Mouse (Mus musculus) left cerebral cortex, adult 11 months (tissue): ENCODE data around the gene Ak2.
A peak's percentile ranks its signal among the peaks of the same experiment; 100 is the strongest.

Source experiments
- DNase-seq: peaks from one replicate; pipeline ENCODE4 v3.0.0; 2022; ENCODE audit warnings: low spot score

The Ak2 gene

DNA sequence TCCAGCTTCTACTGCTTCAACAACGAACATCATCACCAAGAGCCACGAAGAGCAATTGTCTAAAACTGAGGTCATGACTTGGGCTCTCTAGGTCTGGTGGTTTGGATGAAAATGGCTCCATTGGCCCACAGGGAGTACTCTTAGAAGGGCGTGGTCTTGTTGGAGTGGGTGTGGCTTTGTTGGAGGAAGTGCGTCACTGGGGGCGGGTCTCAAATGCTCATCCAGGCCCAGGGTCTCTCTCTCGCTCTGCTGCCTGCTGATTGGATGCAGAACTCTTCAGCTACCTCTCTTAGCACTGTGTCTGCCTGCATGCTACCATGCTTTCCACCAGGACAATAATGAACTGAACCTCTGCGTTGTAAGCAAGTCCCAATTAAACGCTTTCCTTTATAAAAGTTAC lies 17.1 kb upstream of the Ak2 start:
- DNase-seq = no peak

GRCm38 (mm10) chr4:128976577-128976976 lies 15.2 kb upstream of the Ak2 start:
- no peak for DNase-seq

DNA sequence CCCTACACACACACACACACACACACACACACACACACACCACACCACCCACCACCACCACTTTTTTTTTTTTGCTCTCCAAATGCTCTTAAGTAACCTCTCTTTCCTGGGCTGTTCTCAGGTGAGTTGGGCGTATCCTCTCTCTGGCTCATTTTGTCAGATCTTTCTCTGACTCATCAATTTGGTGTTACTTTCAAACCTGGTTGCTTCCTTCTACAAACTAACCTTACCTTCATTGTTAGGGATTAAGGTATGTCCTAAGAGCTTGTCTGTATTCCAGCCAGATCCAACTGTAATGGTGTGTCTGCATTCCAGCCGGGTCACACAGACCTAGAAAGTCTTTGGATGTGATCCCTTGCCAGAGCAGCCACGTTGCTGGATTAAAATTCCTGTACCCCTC lies 14.5 kb upstream of the Ak2 start:
- DNase-seq = no peak

- no peak for DNase-seq
Observed at GRCm38 (mm10) chr4:128978634-128979033, 13.1 kb upstream of the Ak2 start.

DNA sequence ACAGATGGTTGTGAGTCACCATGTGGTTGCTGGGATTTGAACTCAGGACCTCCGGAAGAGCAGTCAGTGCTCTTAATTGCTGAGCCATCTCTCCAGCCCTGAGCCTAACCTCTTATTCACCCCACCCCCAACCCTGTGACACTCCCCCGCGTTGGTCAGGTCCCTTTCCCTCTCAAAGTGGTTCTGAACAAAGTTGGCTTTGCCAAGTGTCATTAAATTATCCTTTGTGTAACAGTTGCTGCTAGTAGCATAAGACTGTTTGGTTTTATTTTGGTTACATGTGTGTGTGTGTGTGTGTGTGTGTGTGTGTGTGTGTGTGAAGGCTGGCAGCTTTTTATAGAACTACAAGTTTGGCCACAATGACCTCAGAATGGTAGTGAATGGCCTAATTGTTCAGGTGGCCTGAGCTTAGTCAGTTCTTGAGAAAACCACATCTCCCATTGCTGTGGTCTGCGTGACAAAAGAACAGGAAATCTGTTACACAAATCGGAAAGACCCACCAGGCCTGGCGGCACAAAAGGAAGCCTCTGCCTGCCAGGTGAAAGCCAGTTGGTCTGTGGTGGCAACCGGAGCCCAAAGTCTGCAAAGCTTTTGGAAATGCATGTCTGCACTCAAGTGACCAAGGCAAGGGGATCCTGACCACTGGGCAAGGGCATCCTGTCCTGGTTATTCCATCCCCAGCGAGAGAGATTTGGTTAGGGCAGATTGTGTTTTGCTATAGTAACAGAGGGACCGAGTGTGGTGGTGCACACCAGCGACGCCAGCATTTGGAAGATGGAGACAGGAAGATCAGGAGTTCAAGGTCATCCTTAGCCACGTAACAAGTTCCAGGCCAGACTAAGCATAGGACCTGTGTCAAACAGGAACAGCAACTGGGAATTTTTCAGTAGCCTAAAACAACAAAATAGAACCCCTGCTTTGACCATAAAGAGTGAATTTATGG lies 10.6 kb upstream of the Ak2 start:
- no peak for DNase-seq

DNA sequence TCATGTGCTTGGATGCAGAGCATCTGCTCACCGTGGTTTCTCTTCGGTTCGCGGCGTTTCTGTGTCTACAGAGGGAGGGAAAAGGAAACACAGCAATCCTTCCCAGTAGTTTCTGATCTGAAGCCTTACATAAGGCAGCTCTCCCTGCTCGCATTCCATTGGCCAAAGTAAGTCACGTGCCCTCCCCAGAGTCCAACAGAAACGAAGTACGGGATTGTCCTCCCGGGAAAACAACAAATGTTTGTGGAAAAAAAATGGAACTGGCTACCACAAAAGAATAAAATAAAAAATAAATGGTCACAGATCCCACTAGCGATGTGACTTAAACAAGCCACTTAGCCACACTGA lies 10.0 kb upstream of the Ak2 start:
- no peak for DNase-seq

DNA sequence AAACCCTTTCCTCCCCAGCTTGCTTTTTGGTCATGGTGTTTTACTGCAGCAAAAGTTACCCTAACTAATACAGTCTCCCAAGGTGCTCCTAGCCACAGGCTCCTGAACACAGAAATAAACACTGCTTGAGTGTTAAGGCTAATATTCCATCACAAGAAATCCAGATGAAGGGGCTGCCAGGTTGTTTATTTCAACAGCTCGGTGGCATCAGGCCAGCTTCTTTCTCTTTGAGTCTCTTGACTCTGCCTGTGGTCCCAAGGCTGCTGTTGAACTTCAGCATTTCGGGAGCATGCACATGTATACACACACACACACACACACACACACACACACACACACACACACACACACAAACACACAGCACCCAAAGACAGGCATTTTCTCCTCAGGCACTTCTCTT lies 8.6 kb upstream of the Ak2 start:
- no peak for DNase-seq

DNA sequence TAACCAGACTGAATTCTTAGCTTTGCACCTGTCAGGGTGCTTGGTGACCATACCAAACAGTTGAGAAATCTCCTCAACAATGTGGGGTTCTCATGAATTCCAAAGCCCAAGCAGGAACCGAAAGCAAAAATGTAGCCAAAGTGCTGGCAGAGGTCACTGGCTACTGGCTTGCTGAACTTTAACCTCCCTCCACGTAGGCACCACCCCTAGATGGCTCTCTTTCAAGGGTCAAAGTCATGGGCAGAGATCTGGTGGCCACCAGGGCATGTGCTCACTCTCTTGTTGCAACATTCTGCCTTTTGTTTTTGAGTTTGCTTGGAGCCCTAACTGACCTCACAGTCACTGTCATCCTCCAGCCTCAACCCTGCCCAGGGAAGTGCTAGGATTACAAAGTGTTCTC lies 8.1 kb upstream of the Ak2 start:
- no peak for DNase-seq

GRCm38 (mm10) chr4:128984600-128984999 lies 7.2 kb upstream of the Ak2 start:
- no peak for DNase-seq

DNA sequence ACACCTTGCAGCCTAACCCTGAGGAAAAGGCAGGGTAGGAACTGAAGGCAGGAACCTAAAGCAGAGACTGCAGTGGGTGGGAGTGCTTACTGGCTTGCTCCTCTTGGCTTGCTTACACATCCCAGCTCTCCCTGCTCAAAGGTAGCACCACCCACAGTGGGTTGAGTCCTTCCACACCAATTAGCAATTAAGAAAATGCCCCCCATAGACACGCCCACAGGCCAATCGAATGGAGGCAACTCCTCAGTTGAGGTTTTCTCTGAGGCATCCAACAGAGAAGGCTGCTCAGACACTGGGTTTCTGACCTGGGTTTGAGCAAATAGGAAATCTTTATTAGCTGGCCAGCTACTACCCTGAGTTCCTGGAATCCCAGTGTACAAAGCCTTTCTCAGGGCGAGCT lies 2.8 kb upstream of the Ak2 start:
- no peak for DNase-seq

GRCm38 (mm10) chr4:128989678-128990077 lies 2.1 kb upstream of the Ak2 start:
- DNase-seq = no peak

- no peak for DNase-seq
Observed at GRCm38 (mm10) chr4:128992176-128992575, 418 bp downstream of the Ak2 start.

GRCm38 (mm10) chr4:128993025-128993662 lies 1.4 kb downstream of the Ak2 start:
- peak; percentile 91 for DNase-seq

GRCm38 (mm10) chr4:128993675-128994074 lies 1.9 kb downstream of the Ak2 start:
- DNase-seq = no peak

DNA sequence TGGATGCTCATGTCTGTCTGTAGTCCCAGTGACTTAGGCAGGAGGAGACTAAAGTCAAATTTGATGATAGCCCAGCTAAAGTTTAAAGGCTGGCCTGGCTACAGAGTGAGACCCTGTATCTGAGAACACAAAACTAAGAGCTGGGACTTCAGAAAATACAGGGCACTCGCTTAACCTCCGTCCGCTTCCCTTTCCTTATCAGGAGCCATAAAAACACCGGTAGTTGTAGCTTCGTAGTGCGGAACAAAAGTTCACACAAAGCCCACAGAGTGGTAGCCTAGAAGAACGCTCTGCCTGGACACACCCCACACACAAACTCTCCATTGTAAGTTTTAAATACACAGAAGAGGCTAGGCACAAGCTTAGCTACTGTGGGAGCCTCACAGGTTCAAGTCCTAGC lies 3.5 kb downstream of the Ak2 start:
- DNase-seq = no peak

DNA sequence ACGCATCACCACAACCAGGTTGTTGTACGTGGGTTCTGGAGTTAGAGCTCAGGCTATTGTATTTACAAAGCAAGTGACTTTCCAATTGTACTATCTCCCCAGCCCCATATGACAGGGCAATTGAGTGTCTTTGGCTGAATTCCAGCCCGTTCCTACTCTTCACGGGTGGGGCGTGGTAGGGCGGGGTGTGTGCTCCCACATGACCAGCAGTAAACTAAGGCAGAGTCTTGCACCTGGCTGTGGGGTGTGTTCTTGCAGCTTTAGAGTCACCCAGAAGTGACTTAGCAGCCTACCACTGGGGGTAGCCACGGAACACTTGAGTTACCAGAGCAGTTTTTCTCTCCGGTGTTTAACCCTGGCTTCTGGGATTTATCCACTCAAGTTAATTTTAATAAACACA lies 5.5 kb downstream of the Ak2 start:
- DNase-seq = no peak

- DNase-seq = no peak
Observed at GRCm38 (mm10) chr4:128998401-128998800, 6.6 kb downstream of the Ak2 start.

- no peak for DNase-seq
Observed at GRCm38 (mm10) chr4:129000786-129001185, 9.0 kb downstream of the Ak2 start.

DNA sequence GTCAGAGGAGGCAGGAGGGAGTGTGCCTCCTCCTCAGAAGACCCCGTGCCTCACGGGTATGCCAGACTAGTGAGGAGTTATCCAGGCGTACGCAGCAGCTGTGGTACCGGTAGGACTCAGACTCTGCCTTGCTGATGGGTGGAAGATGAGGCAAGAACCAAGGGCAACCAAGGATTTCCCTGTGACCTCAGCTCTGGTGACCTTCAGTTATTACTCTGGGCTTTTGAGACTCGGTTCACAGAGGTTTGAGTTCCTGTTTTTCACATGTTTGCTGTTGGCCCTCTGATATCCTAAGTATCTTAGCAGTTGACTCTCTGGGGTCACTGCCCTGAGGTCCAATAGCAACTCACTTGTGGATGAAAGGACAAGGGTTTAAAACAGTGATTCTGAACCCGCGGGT lies 12.0 kb downstream of the Ak2 start:
- no peak for DNase-seq

DNA sequence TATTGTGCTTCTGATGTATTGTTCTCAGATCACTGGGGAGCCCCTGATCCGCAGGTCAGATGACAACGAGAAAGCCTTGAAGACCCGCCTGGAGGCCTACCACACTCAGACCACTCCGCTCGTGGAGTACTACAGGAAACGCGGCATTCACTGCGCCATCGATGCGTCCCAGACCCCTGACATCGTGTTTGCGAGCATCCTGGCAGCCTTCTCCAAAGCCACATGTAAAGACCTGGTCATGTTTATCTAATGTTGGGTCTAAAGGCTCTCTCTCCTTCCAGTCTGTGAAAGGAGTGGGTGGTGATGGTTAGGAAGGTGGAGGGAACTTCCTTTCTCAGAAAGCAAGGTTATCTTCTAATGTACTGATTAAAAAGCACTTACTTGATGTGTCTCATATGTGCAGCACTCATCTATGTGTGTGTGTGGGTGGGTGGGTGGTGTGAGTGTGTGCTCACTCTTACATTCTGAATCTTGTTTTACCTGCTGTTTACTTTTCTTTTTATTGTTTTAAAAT lies 16.3 kb downstream of the Ak2 start:
- DNase-seq = no peak

DNA sequence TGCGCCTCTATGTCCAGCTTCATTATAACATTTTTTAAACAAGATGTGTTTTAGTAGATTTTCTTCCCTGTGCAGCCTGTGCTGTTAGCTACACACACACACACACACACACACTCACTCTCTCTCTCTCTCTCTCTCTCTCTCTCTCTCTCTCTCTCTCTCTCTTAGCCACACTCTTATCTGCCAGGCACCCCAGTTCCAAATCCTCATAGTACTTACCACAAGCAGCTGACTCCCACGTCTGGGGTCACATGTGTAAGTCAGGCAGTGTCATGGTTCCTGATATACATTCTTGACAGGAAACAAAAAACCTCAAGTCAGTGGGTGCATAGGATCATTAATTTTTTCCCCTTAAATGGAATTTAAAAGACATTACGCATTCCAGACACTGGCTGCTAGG lies 16.9 kb downstream of the Ak2 start:
- DNase-seq = no peak

DNA sequence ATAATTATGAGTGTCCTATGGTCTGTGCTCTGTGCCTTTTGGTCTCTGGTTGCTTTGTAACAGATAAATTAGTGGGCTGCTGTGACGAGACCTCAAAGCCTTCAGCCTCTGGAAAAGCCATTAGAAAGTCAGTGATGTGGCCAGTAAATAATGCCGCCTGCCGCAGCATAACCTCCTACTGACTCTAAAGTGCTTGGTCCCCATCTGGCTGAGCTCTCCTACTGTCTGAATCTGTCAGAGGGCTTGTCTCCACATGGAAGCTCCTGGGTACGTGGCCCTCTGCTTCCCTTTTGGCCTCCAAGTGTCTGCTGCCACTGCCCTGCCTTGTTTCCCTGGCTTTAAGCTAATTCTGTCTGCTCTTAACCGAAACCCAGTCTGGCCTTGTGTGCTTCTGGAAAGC lies 17.8 kb downstream of the Ak2 start:
- DNase-seq = no peak

GRCm38 (mm10) chr4:129011604-129012121 lies 19.9 kb downstream of the Ak2 start:
- DNase-seq = no peak
